Mouse (Mus musculus) right cerebral cortex, postnatal 10 days (tissue): ENCODE measurements around the gene Rbm15b.
A peak's percentile ranks its signal among the peaks of the same experiment; 100 is the strongest.

ENCODE experiments used
- DNase-seq, 2 experiments: peaks; one replicate each; pipeline ENCODE4 v3.0.0; 2021; ENCODE audit warnings: low spot score in 2 of 2

Gene Rbm15b

GRCm38 (mm10) chr9:106886828-106887702 is at the start of gene Rbm15b:
Gene Rbm15b (minus strand): TSS chr9:106887428.
- DNase-seq = peak; percentile 99

GRCm38 (mm10) chr9:106934998-106935397 is 47.8 kb upstream of the Rbm15b start:
- no peak for DNase-seq

GRCm38 (mm10) chr9:106914878-106915277 is 27.6 kb upstream of the Rbm15b start:
- DNase-seq = no peak

GRCm38 (mm10) chr9:106913759-106914158 is 26.5 kb upstream of the Rbm15b start:
- no peak for DNase-seq

GRCm38 (mm10) chr9:106911624-106912023 is 24.4 kb upstream of the Rbm15b start:
- DNase-seq = no peak

- DNase-seq = no peak
These were observed 21.5 kb upstream of the Rbm15b start for GRCm38 (mm10) chr9:106908715-106909114.

GRCm38 (mm10) chr9:106908174-106908573 is 20.9 kb upstream of the Rbm15b start:
- no peak for DNase-seq

GRCm38 (mm10) chr9:106906597-106906996 is 19.4 kb upstream of the Rbm15b start:
- peak in 1 of 2 experiments; percentile 13 for DNase-seq

- peak in 1 of 2 experiments; percentile 62 for DNase-seq
These were observed 16.5 kb upstream of the Rbm15b start for GRCm38 (mm10) chr9:106903791-106904134.

- no peak for DNase-seq
These were observed 16.0 kb upstream of the Rbm15b start for GRCm38 (mm10) chr9:106903099-106903790.

GRCm38 (mm10) chr9:106901596-106901995 is 14.4 kb upstream of the Rbm15b start:
- DNase-seq = no peak

- no peak for DNase-seq
These were observed 11.7 kb upstream of the Rbm15b start for GRCm38 (mm10) chr9:106898901-106899300.

GRCm38 (mm10) chr9:106893327-106893726 is 6.1 kb upstream of the Rbm15b start:
- DNase-seq = no peak

GRCm38 (mm10) chr9:106892552-106892875 is 5.3 kb upstream of the Rbm15b start:
- DNase-seq = no peak

GRCm38 (mm10) chr9:106891829-106892551 is 4.8 kb upstream of the Rbm15b start, which contains the start of gene Manf:
Gene Manf (minus strand): TSS chr9:106891979.
- DNase-seq = peak; percentile 99 to 100

GRCm38 (mm10) chr9:106891341-106891741 is 4.1 kb upstream of the Rbm15b start:
- DNase-seq = no peak

GRCm38 (mm10) chr9:106890496-106891240 is 3.4 kb upstream of the Rbm15b start:
- peak in 1 of 2 experiments; percentile 55 for DNase-seq

GRCm38 (mm10) chr9:106889321-106889720 is 2.1 kb upstream of the Rbm15b start:
- peak in 1 of 2 experiments; percentile 29 for DNase-seq

- DNase-seq = peak in 1 of 2 experiments; percentile 33
These were observed 1.1 kb upstream of the Rbm15b start for GRCm38 (mm10) chr9:106888346-106888745.

- peak; percentile 65 for DNase-seq
These were observed 1.1 kb downstream of the Rbm15b start for GRCm38 (mm10) chr9:106885901-106886731.
